Mouse (Mus musculus) CH12.LX (cell line): ENCODE data around the gene Ganab. TPM values are rescaled to one million over a fixed set of nuclear protein-coding genes. Genes with fewer than 3 reads are reported as not detected.
A peak's percentile ranks its signal among the peaks of the same experiment; 100 is the strongest.

ENCODE experiments used
- DNase-seq: peaks from one replicate; pipeline ENCODE4 v3.0.0-alpha.2; 2013; ENCODE audit errors: extremely low read depth
- H3K27ac ChIP-seq: 2 replicates; pipeline ENCODE4 v1.5.1; 2012; ENCODE audit warnings: low read depth, mild to moderate bottlenecking, control low read depth, moderate library complexity; ENCODE audit not compliant: insufficient read depth
- H3K27me3 ChIP-seq: replicated peaks from 2 replicates; pipeline ENCODE3; 2012; ENCODE audit warnings: inconsistent platforms
- H3K36me3 ChIP-seq, 2 experiments: replicated peaks in 1 of 2; 2 replicates each; pipeline versions ENCODE3 to v1.6.1; 2012; ENCODE audit warnings: inconsistent platforms in 1 of 2, low read length in 1 of 2, mild to moderate bottlenecking in 1 of 2, mixed read lengths in 1 of 2, moderate library complexity in 1 of 2; ENCODE audit not compliant: control insufficient read depth in 1 of 2, insufficient read depth in 1 of 2
- H3K4me1 ChIP-seq, 2 experiments: 2 replicates each; pipeline ENCODE4 v1.6.1; 2012; ENCODE audit warnings: inconsistent platforms in 1 of 2, moderate library complexity in 1 of 2; ENCODE audit not compliant: insufficient read depth in 2 of 2, control insufficient read depth in 1 of 2
- H3K4me2 ChIP-seq: 2 replicates; pipeline ENCODE4 v1.6.1; 2012; ENCODE audit warnings: low read depth, mild to moderate bottlenecking, control low read depth; ENCODE audit not compliant: poor library complexity, insufficient read depth, severe bottlenecking
- H3K4me3 ChIP-seq, 3 experiments: fragments of 150-350 bp in 1 of 3; sonication (generic) in 1 of 3; replicated peaks in 1 of 3; 2 replicates each; pipeline versions ENCODE3 to v1.5.1; 2011 to 2012; ENCODE audit warnings: low read depth in 2 of 3, low read length in 2 of 3, mild to moderate bottlenecking in 2 of 3, moderate library complexity in 2 of 3, control low read depth in 1 of 3, improper control_type of control experiment in 1 of 3, inconsistent platforms in 1 of 3, mixed read lengths in 1 of 3; ENCODE audit not compliant: poor library complexity in 1 of 3
- H3K79me2 ChIP-seq: replicated peaks from 2 replicates; pipeline ENCODE4 v1.6.1; 2012; ENCODE audit warnings: mild to moderate bottlenecking, moderate library complexity; ENCODE audit not compliant: control insufficient read depth, poor library complexity, insufficient read depth, severe bottlenecking; ENCODE audit errors: extremely low read depth
- H3K9ac ChIP-seq: 2 replicates; pipeline ENCODE4 v1.6.1; 2012; ENCODE audit warnings: low read depth, mild to moderate bottlenecking, control low read depth, moderate library complexity; ENCODE audit not compliant: insufficient read depth
- H3K9me3 ChIP-seq: replicated peaks from 2 replicates; pipeline ENCODE3; 2012; ENCODE audit warnings: low read length, inconsistent platforms, mixed read lengths
- E2F4 ChIP-seq: IDR thresholded peaks from 2 replicates; pipeline ENCODE4 v1.6.1; 2011; ENCODE audit warnings: low read depth, low read length, improper control_type of control experiment; ENCODE audit not compliant: insufficient replicate concordance
- GABPA ChIP-seq: IDR thresholded peaks from 2 replicates; pipeline ENCODE4 v1.6.1; 2012; ENCODE audit warnings: low read depth, low read length, improper control_type of control experiment, inconsistent platforms; ENCODE audit not compliant: insufficient replicate concordance
- IRF4 ChIP-seq: IDR thresholded peaks from 2 replicates; pipeline ENCODE4 v1.6.1; 2014; ENCODE audit warnings: low read depth, mild to moderate bottlenecking, inconsistent platforms, low read length, improper control_type of control experiment
- JUN ChIP-seq: IDR thresholded peaks from 2 replicates; pipeline ENCODE4 v1.6.1; 2011; ENCODE audit warnings: low read depth, mild to moderate bottlenecking, low read length, improper control_type of control experiment, moderate library complexity; ENCODE audit not compliant: insufficient read depth
- KAT2A ChIP-seq: IDR thresholded peaks from 2 replicates; pipeline ENCODE4 v1.6.1; 2012; ENCODE audit warnings: low read length, improper control_type of control experiment, inconsistent platforms; ENCODE audit not compliant: insufficient replicate concordance
- MAFK ChIP-seq: IDR thresholded peaks from 2 replicates; pipeline ENCODE4 v1.6.1; 2011; ENCODE audit warnings: low read length, improper control_type of control experiment; ENCODE audit not compliant: insufficient replicate concordance
- MEF2A ChIP-seq: IDR thresholded peaks from 2 replicates; pipeline ENCODE4 v1.6.1; 2014; ENCODE audit warnings: low read depth, mild to moderate bottlenecking, inconsistent platforms, low read length, improper control_type of control experiment, borderline replicate concordance
- MXI1 ChIP-seq: IDR thresholded peaks from 2 replicates; pipeline ENCODE4 v1.6.1; 2011; ENCODE audit warnings: mild to moderate bottlenecking, low read depth, low read length, improper control_type of control experiment
- RCOR1 ChIP-seq: conservative IDR thresholded peaks from 2 replicates; pipeline ENCODE4 v1.6.1; 2012; ENCODE audit warnings: low read depth, mild to moderate bottlenecking, inconsistent platforms, low read length, improper control_type of control experiment
- UBTF ChIP-seq: IDR thresholded peaks from 2 replicates; pipeline ENCODE4 v1.6.1; 2012; ENCODE audit warnings: low read depth, mild to moderate bottlenecking, inconsistent platforms, low read length, improper control_type of control experiment, moderate library complexity
- USF2 ChIP-seq: conservative IDR thresholded peaks from 2 replicates; pipeline ENCODE4 v1.6.1; 2011; ENCODE audit warnings: low read depth, low read length, improper control_type of control experiment
- ZC3H11A ChIP-seq: IDR thresholded peaks from 2 replicates; pipeline ENCODE4 v1.6.1; 2012; ENCODE audit warnings: low read depth, mild to moderate bottlenecking, inconsistent platforms, low read length, improper control_type of control experiment
- ZKSCAN1 ChIP-seq: IDR thresholded peaks from 2 replicates; pipeline ENCODE4 v1.6.1; 2012; ENCODE audit warnings: low read depth, inconsistent platforms, low read length, improper control_type of control experiment, borderline replicate concordance
- ZNF384 ChIP-seq: IDR thresholded peaks from 2 replicates; pipeline ENCODE4 v1.6.1; 2012; ENCODE audit warnings: low read depth, low read length, improper control_type of control experiment, inconsistent platforms
- dilution Hi-C: fragments of 300-500 bp; cut with MboI; formaldehyde crosslinking; loops from 2 replicates; pipeline ENCODE4 v1.14.3; 2020; ENCODE audit warnings: low sequenced_read_pairs; ENCODE audit not compliant: extremely low pct_unique_long_range_greater_than_20kb, extremely low pct_ligation_motif_present
- in situ Hi-C: fragments of 300-500 bp; cut with MboI; formaldehyde crosslinking; loops from 3 replicates; pipeline ENCODE4 v1.14.3; 2019; ENCODE audit warnings: low sequenced_read_pairs, low pct_ligation_motif_present, low pct_unique_long_range_greater_than_20kb, mixed read lengths
- polyA plus RNA-seq: library from polyadenylated mRNA; unstranded; fragments of >175 nt; gene quantifications from 2 replicates; pipeline ENCODE4 v1.2.1, GENCODE M21; 2012; ENCODE audit warnings: low read depth; ENCODE audit not compliant: insufficient read length
- total RNA-seq, 2 experiments: library from RNA; depleted of rRNA; stranded (reverse); fragments of 300-350 nt in 1 of 2; fragments of >200 nt in 1 of 2; gene quantifications; 2 replicates each; pipeline ENCODE4 v1.2.3; 2012 to 2014

Ganab gene
- total and polyA plus RNA-seq, 3 experiments = 97.0 to 169 (median 143) TPM

- H3K4me1 ChIP-seq = peaks cover 11 to 24% of the 10 kb centered on the region in 2 experiments
- H3K4me2 ChIP-seq = no peak overlapping the region
- dilution Hi-C loops = no loop called here
- TF ChIP-seq RCOR1 (no peak), MEF2A (no peak), MAFK (no peak), GABPA (no peak), ZKSCAN1 (no peak), ZNF384 (no peak), KAT2A (no peak), ZC3H11A (no peak), UBTF (no peak)
- no peak overlapping the region for H3K9ac ChIP-seq
- H3K79me2 ChIP-seq = no peaks in the 10 kb centered on the region; the same call in 1 of the 2 replicates
- DNase-seq = no peak
- no peak overlapping the region for H3K4me3 ChIP-seq
- H3K9me3 ChIP-seq = no peaks in the 10 kb centered on the region
- no peak overlapping the region for H3K27ac ChIP-seq
- H3K36me3 ChIP-seq = peaks cover 58 to 84% of the 10 kb centered on the region in 2 experiments
- in situ Hi-C loops = loop anchor here (5.0 kb wide), 1 partner anchor 39 kb away; the partner anchor contains the start of gene Ganab
- no peaks in the 10 kb centered on the region for H3K27me3 ChIP-seq
Measured at GRCm38 (mm10) chr19:8936736-8937135, 38.9 kb downstream of the Ganab start.

GRCm38 (mm10) chr19:8940526-8941133 lies 42.8 kb downstream of the Ganab start:
- H3K4me1 ChIP-seq = peaks cover 16 to 48% of the 10 kb centered on the region in 2 experiments
- H3K4me2 ChIP-seq = peak overlapping the region; percentile 88
- no peaks in the 10 kb centered on the region for H3K9me3 ChIP-seq
- peaks cover 36% of the 10 kb centered on the region for H3K79me2 ChIP-seq
- H3K4me3 ChIP-seq = peak overlapping the region in 2 of 3 experiments; percentile 45 to 95
- H3K27me3 ChIP-seq = no peaks in the 10 kb centered on the region
- dilution Hi-C loops (no loop called here), in situ Hi-C loops (no loop called here)
- TF ChIP-seq MXI1 (peak; percentile 11; the same call in 1 of the 2 replicates), USF2 (no peak), E2F4 (no peak), RCOR1 (no peak), JUN (no peak), IRF4 (no peak)
- H3K9ac ChIP-seq = peak overlapping the region; percentile 72
- no peak for DNase-seq
- H3K27ac ChIP-seq = peak overlapping the region; percentile 99
- H3K36me3 ChIP-seq = peaks cover 55 to 75% of the 10 kb centered on the region in 2 experiments
